Mouse (Mus musculus): ENCODE data around the gene Kat7.

DNA sequence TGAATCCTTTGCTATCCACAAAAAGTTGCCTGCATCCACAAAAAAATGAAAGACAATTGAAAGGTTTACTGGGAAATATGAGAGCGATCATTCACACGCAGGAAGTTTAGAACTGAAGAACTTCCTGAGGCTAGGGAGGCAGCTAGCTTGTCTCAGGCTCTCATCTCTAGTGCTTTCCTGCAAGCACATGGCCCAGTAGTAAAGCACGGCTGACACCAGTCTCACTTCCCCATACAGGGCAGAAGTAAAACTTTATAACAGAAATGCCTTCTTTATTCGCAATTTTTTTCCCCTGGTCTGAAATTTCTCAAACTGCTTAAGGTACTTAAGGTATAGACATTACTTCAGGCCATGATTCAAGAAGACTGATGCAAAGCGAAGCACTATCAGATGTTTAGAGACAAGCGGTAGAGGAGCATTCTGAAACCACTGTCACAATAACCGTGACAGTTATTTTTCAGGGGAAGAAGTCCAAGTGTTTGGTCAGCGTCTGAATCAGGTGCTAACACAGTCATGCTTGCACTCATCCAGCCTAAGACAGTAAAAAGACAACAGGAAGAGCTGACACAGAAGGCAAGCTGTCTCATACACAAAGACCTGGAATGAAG is 16.9 kb downstream of the Kat7 start:
- TF ChIP-seq CTCF (IDR thresholded peaks at IDR 0.05; ENCODE audit: extremely low read depth, insufficient read depth, low read length) (no peak), POLR2A (IDR thresholded peaks at IDR 0.05; ENCODE audit: extremely low read depth, insufficient read depth, low read length) (no peak)
